Mouse (Mus musculus): ENCODE results near the gene Prkcq.
A peak's percentile ranks its signal among the peaks of the same experiment; 100 is the strongest.

Gene Prkcq

DNA sequence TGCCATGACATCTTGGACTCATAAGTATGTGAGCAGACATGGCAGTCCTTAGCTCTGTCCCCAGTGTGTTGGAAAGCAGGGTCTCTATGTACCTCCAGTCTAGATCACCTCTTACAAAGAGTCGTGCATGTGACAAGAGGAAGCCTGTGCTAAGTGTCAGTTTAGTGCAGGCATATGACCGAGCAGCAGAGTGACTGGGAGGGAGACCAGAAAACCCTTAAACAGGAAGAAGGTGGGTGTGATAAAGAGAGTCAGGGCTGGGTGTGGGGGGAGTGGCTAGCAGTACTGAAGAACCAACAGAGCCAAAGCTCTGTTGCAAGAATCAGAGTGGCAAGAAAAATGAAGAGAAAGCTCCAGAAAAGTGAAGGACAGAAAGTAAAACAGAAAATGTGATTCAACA, 15.3 kb downstream of the Prkcq start:
- no peak for DNase-seq

DNA sequence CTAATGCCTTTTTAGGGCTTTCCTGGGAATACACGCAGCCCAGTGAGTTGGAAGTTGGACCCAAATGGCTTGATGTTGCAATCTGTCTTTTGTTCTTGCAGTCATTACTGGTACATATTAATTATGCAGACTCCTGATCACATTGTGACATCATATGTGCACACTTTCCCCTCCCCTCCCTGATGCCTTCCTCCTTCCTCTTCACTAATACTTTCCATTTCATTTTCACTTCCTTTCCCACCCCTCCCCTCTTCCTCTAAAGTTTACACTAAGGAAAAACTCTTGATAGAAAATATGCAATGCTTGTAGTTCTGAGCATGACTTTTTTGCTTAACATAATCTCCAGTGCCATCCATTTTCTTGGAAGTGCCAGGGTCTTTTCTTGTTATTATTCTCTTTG, 16.4 kb downstream of the Prkcq start:
- DNase-seq, result no peak

DNA sequence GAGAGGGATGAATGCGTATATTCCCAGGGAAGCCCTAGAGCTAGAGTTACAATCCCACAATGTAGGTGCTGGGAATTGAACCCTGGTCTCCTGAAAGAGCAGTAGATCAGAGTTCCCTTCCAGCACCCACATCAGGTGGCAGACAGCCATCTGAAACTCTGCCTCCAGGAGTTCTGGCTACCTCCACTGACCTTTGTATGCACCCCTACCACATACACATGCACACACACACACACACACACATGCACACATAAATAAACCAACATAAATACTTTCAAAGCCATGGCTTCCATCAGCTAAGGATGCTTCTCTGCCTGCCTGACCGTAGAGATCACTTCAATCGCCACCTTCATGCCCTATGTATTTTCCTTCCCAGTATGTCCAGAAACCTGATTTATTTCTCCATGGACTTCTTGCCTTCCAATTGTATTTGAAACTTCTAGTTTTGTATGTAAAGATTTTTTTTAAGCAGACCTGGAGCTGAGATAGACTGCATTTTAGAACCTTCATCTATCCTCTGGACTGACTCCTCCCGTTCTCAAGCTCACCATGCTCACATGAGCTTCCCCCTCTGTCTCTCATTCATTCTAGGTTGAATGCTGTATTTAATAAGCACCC, 17.4 kb downstream of the Prkcq start:
- no peak for DNase-seq

GRCm38 (mm10) chr2:11192281-11193098, 20.6 kb downstream of the Prkcq start:
- DNase-seq, result peak; percentile 27

DNA sequence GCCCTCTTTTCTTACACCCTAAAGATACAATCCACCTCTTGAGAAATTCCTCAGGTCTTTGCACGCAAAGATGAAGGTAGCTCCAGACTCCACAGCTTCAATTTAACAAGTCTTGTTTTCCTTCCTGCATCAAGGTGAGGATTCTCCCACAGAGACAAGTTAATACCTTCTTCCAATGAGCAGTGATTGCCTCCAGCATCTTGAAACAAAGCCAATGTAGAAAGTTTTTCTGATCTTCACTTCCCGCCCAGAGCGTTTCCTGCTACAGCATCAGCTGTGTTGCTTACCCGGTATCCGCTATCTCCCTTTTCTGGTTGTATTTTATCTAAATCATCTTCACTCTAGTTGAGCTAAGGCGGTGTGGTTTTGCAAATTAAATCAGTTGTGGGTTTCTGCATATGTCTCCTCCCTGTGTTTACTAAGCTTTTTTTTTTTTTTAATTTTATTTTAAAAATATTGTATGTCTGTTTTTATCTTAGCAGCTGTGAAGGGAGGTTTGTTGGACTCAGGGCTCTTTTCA, 21.3 kb downstream of the Prkcq start:
- peak; percentile 11 for DNase-seq

DNA sequence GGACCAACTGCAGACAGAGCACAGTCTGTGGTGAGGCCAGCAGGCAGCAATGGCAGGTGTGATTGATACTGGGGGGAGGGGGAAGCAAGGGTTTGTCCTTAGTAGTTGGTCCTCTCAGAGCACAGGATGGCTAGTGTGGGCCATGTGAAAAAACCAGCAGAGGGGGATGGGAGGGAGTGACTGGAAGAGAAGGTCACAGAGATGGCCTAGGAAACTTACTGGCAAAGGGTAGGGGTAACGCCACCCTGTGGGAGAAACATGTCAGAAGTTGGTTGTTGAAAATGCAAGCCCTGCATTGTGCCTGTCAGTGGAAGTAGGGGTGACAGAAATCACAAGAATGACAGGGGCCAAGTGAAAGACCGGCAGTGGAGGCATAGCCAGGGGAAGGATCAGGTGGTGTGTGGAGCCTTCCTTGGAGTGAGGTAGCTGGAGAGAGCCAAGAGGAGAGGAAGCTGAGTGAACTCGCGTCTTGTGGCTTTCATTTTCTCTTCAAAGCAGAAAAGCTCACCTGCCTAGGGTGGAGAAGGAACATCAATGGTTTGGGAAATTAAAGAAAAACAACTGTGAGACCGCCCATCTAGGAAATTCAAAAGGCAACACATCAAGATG, 22.9 kb downstream of the Prkcq start:
- DNase-seq, result no peak

DNA sequence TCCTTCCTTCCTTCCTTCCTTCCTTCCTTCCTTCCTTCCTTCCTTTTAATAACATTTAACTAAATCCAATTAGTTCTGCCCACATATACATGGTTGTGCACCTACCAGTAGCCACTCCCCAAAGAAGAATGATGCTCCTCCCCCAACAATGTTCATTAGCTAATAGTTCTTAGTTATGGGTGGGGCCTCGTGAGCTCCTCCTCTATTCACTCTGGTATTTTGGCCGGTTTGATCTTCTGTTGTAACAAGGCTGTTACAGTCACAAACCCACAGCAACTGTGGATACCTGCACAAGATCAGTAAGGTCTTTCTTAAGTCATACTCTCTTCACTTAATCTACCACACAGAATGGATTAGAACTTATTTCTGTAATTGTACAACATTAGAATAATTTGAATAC, 24.2 kb downstream of the Prkcq start:
- DNase-seq, result no peak

DNA sequence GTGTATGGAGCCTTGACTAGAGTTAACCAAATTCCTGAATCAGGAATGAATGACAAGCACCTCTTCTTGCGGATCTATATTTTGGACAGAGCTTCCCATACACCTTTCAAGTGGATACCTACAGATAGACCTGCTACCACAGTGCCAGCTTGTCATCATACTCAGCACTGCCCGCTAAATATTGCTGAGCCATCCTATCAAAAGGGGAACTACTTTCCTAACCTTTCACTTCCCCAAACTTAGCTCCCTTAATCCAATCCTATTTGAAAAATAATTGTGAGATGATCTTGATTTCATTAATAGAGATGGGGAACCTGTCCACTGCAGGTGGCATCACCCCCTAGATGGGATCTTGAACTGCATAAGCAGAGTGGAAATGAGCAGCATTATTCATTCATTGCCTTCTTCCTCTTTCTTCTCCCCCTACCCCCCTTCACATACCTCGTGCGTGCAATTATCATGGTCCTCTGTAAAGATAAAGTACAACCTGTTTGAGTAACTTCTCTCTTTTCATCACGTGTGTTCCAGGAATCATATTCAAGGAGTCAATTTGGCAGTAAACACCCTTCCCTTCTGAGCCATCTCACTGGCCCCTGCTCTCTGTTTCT, 25.1 kb downstream of the Prkcq start:
- no peak for DNase-seq

- DNase-seq, result no peak
Measured at GRCm38 (mm10) chr2:11199624-11200023, 27.7 kb downstream of the Prkcq start.

DNA sequence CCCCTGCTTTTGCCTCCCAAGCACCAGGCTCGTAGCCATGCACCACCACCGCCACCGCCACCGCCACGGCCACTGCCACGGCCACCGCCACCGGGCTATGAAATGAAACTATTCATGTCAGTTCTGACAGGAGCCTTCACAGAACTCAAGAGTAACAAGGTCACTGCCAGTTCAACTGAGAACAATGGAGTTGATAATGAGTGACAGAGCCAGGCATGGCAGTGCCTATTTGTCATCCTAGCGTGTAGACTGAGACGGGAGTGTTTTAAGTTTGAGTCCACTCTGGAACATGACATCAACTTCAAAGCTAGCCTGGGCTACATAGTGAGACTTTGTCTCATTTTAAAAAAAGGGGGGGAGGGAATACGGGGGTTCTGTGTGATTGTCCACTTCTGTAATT, 30.9 kb downstream of the Prkcq start:
- DNase-seq, result no peak

DNA sequence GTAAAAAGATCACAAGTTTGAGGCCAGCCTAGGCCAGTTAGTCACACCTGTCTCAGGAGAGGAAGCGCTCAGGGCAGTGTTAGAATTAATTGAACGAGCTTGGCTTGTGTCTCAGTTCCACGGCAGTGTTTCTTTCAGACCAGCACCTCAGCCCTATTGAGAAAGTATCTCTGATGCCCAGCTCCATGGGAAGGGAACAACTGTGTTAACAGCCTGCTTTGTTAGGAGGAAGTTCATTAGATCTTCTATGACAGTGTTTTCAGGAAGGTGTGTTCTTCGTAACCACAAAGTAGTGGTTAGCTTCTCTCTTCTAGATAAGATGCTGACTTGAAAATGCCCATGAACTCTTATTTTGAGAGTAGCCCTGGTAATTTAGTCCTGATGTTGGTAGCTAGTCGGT, 31.4 kb downstream of the Prkcq start:
- DNase-seq, result no peak

DNA sequence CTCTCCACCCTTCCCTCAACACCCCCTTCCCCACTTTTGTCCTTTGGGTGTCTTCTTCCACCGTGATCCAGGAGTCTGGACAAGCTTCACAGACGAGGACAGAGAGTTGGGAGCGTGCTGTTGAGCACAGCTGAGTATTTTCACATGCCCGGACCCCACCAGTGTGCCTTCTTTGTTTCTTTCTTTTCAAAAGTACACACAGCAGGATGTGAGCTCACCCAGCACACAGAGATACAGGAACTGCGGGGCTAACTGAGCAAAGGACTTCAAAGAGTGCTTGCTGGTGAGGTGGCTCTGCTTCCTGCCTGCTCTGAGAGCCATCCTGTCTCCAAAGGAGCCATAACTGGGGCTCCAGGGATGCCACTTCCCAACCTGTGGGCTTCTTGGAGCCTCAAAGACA, 32.3 kb downstream of the Prkcq start:
- no peak for DNase-seq

DNA sequence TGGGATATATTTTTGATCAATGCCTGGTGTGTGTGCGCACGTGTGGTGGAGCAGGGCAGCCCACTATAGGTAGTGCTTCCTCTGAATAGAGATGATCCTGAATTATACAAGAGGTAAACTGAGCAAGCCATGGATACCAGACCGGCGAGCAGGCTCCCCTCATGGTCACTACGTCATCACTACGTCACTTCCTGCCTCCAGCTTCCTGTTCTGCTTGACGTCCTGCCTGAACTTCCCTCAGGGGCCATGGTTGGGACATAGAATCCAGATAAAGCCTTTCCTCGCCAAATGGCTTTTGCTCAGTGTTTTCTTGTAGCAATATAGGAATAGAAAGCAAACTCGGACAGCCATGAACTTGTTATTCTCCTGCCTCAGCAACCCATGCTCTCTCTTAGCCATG, 33.1 kb downstream of the Prkcq start:
- no peak for DNase-seq

- no peak for DNase-seq
Measured at GRCm38 (mm10) chr2:11205720-11206119, 33.8 kb downstream of the Prkcq start.

DNA sequence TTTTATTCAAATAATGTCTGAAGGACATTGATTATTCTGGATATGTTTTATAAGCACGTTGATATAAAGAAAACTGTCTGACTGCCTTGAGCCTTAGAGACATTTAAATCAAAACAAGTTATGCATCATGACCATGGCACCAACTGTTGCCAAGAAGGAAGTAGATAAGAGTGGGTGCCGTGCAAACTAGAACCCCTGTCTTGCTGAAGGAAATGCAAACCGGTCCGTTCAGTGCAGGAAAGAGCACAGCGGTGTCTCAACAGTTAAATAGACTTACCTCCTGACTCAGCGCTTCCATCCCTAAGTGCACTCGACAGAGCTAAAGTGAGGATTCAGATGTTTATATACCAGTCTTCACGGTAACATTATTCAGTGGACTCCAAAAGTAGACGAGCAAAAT, 36.4 kb downstream of the Prkcq start:
- no peak for DNase-seq

- DNase-seq, result no peak
Measured at GRCm38 (mm10) chr2:11209335-11209734, 37.4 kb downstream of the Prkcq start.

DNA sequence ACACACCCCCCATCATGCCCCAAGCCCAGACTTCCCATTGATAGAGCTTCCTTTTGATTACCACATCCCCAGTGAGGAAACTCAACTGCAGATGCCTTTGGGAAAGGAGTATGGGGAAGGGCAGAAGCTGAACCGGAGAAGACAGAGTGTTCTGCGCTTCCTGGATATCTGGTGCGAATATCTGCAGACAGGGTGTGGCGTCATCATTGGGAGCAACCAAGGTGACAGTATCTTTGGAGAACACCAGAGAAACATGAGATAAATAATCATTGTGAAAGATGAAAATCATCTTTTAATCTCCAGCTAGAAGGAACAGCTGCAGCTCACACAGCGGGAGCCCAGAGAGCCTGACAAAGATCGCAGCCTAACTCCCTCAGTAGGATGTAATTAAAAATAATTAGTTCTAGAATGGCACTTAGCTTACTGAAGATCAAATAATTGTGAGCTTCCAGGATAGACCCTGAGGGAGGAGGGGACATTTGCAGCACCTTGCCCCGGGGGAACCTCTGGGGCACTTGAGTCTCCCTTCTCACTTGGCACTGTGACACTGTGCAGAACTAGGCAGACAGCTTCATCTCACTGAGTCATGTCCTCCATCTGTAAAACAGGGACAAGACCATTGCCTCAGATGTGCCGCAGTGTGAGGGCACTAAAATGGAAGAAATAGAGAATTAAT, 38.5 kb downstream of the Prkcq start:
- DNase-seq, result no peak

- DNase-seq, result peak; percentile 18
Measured at GRCm38 (mm10) chr2:11211961-11212562, 40.2 kb downstream of the Prkcq start.

DNA sequence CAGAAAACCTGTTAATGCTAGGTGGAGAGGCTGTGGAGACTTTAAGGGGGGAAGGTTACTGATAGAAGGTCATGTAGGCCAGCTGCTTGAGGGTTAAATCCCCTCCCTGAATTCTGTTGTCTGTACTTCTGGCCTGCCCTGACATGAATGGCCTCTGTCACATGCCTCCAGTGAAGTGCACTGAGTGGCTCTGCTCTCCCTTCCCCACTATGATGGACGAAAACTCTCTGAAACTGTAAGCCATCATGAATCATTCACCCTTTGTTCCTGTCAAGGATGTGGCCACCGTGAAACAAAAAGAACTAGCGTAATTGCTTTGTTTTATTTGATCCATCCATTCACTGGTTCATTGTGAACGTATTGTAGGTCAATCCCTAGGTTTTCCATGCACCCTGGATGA, 44.5 kb downstream of the Prkcq start:
- no peak for DNase-seq

DNA sequence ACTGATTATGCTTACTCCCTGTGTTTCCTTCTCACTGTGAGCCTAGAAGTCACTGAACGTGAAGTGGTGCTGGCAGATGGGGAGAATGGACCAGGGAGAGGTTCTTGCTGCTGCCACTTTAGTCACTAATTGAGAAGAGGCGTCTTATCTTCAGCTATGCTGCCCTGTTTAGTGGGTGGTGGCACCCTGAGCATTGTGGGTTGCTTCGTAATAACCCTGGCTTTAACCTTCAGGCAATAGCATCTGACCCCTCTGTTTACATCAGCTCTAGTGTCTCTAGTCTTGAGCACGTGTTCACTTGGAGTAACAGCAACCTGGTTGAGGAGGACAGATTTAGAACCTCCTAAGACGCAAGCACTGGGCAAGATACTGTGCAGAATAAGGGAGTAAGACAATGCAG, 44.9 kb downstream of the Prkcq start:
- no peak for DNase-seq

DNA sequence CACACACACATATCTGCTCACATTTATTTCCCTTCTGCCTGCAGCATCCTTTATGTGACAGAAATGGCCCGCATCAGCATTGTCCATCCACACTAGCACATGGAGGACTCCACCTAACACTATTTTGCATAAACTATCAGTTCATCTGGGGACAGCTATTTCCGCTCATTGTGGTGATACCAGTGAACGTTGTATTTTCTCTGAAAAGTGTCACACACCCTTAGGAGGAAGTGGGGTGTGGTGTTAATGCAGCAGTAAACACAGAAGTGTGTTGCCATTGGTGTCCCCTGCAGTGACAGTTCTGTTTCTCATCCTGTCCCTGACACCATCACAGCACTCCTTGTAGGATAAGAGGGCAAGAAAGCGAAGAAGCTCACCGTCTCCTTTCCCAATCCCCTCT, 46.2 kb downstream of the Prkcq start:
- DNase-seq, result no peak

GRCm38 (mm10) chr2:11219262-11219661, 47.4 kb downstream of the Prkcq start:
- no peak for DNase-seq

Measured in kidney, adult 18-20 months (tissue).